Mouse (Mus musculus): ENCODE results near the gene Rad52.

DNA sequence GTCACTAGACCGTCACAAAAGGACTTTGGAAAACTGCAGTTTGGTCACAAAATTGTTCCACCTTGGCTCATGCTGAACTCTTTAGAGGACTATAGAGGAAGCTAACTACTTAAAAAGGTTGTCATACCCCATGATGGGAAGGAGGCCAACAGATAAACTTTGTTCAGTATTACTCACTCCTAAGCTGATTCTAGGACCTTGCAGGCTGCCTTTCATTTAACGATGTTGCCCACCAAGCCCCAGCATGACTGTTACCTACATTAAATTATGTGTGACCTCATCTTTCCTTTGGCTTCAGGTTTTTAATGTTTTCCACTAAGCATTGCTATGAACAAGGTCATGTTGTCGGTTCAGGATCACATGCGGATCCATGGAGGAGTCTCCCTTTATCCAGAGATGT is 20.0 kb downstream of the Rad52 start:
- TF ChIP-seq CTCF (IDR thresholded peaks at IDR 0.05; ENCODE audit: extremely low read depth, insufficient read depth, insufficient read length, insufficient replicate concordance) (no peak), POLR2A (IDR thresholded peaks at IDR 0.05; ENCODE audit: low read depth, low read length) (no peak)
